Mouse (Mus musculus) heart, postnatal 0 days (tissue): ENCODE results near the gene Acadsb. TPM values are rescaled to one million over a fixed set of nuclear protein-coding genes. Genes with fewer than 3 reads are reported as not detected.
A peak's percentile ranks its signal among the peaks of the same experiment; 100 is the strongest.

Experiments used
- ATAC-seq: fragments of 200-750 bp; cut with Nextera tagmentation; 2 replicates; pipeline ENCODE4 v1.8.0; 2017; ENCODE audit warnings: low read depth, moderate number of reproducible peaks, moderate library complexity; ENCODE audit not compliant: insufficient read depth
- DNase-seq: peaks from one replicate; pipeline ENCODE4 v3.0.0-alpha.2; 2016; ENCODE audit warnings: low spot score
- H3K27ac ChIP-seq: fragments of 300-500 bp; sonication (generic); 2 replicates; pipeline ENCODE4 v1.5.1; 2014; ENCODE audit warnings: low read depth, mild to moderate bottlenecking
- H3K27me3 ChIP-seq: fragments of 300-500 bp; sonication (generic); 2 replicates; pipeline ENCODE4 v1.6.1; 2014; ENCODE audit warnings: low read length, mixed read lengths; ENCODE audit not compliant: control insufficient read depth, insufficient read depth
- H3K36me3 ChIP-seq: fragments of 300-500 bp; sonication (generic); replicated peaks from 2 replicates; pipeline ENCODE4 v1.6.1; 2014; ENCODE audit warnings: low read length, mixed read lengths; ENCODE audit not compliant: control insufficient read depth, insufficient read depth
- H3K4me1 ChIP-seq: fragments of 300-500 bp; sonication (generic); 2 replicates; pipeline ENCODE4 v1.6.1; 2014; ENCODE audit warnings: antibody characterized with exemption; ENCODE audit not compliant: control insufficient read depth, insufficient read depth
- H3K4me2 ChIP-seq: fragments of 300-500 bp; sonication (generic); 2 replicates; pipeline ENCODE4 v1.6.1; 2014; ENCODE audit warnings: low read depth, mild to moderate bottlenecking, low read length, moderate library complexity
- H3K4me3 ChIP-seq: fragments of 300-500 bp; sonication (generic); 2 replicates; pipeline ENCODE4 v1.5.1; 2014; ENCODE audit warnings: low read depth, low read length
- H3K9ac ChIP-seq: fragments of 300-500 bp; sonication (generic); replicated peaks from 2 replicates; pipeline ENCODE4 v1.6.1; 2014; ENCODE audit warnings: low read depth, low read length, mixed read lengths
- H3K9me3 ChIP-seq: fragments of 300-500 bp; sonication (generic); replicated peaks from 2 replicates; pipeline ENCODE4 v1.6.1; 2016; ENCODE audit warnings: low read length; ENCODE audit not compliant: control insufficient read depth
- CTCF ChIP-seq: IDR thresholded peaks from 2 replicates; pipeline ENCODE4 v1.5.1; 2016; ENCODE audit warnings: antibody characterized with exemption, control low read depth, low read depth
- EP300 ChIP-seq: IDR thresholded peaks from 2 replicates; pipeline ENCODE4 v1.6.1; 2016; ENCODE audit warnings: antibody characterized with exemption, low read depth
- WGBS: fragments of 180-500 bp; shearing (Covaris S2); extraction: QIAGEN DNeasy Blood & Tissue Kit; methylation state at CpG from one replicate; pipeline ENCODE4 v1.1.7; 2014; 5-methylcytosine and 5-hydroxymethylcytosine counted together
- polyA plus RNA-seq: library from polyadenylated mRNA; unstranded; fragments of >200 nt; fragmentation: Nextera tagmentation; extraction: Ambion mirVana; gene quantifications from 2 replicates; pipeline ENCODE4 v1.2.1, GENCODE M21; 2015
- total RNA-seq: library from RNA; depleted of rRNA; stranded (reverse); fragments of >200 nt; gene quantifications from 2 replicates; pipeline ENCODE4 v1.2.3, GENCODE M21; 2014; ENCODE audit warnings: low replicate concordance; rRNA removed

The Acadsb gene
- total and polyA plus RNA-seq, 2 experiments from 2014 or later: 32.5 to 83.9 TPM

DNA sequence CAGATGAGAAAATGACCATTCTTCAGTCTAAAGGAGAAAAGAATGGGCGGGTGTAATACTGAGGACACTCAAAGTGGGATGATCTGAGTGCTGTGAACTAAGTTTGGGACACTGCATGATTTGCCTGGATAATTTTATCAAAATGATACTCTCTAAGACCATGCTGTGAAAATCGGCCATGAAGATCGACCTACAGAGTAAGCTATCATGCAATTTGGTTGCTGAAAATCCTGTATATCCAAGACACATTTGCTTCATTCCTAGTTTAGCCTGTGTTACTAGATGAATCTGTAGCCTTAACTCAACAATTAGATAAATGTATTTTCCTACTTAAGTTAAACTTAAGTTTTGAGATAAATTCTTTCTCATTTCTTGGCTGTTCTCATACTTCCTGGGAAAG, 56.9 kb downstream of the Acadsb start:
- TF ChIP-seq CTCF: no peak
- TF ChIP-seq EP300: no peak
- Histone ChIP-seq H3K4me3 (no peak overlapping the region), H3K36me3 (no peaks in the 10 kb centered on the region), H3K4me1 (no peaks in the 10 kb centered on the region), H3K9ac (no peak overlapping the region), H3K4me2 (no peak overlapping the region), H3K27ac (no peak overlapping the region), H3K27me3 (no peaks in the 10 kb centered on the region), H3K9me3 (no peaks in the 10 kb centered on the region)
- 62% methylated on average over 3 of the region's 3 CpGs for WGBS
- ATAC-seq (no peak), DNase-seq (no peak)

GRCm38 (mm10) chr7:131469506-131469905, 59.1 kb downstream of the Acadsb start:
- Histone ChIP-seq H3K27ac (no peak overlapping the region), H3K4me1 (no peaks in the 10 kb centered on the region), H3K27me3 (no peaks in the 10 kb centered on the region), H3K36me3 (no peaks in the 10 kb centered on the region), H3K9me3 (no peaks in the 10 kb centered on the region), H3K9ac (no peak overlapping the region), H3K4me2 (no peak overlapping the region), H3K4me3 (no peak overlapping the region)
- ATAC-seq: no peak
- DNase-seq: no peak
- no peak for TF ChIP-seq EP300
- 0 out of 2 replicates have a peak, but pooled peaks have one; percentile 1 for TF ChIP-seq CTCF
- 59% methylated on average over 3 of the region's 3 CpGs for WGBS

DNA sequence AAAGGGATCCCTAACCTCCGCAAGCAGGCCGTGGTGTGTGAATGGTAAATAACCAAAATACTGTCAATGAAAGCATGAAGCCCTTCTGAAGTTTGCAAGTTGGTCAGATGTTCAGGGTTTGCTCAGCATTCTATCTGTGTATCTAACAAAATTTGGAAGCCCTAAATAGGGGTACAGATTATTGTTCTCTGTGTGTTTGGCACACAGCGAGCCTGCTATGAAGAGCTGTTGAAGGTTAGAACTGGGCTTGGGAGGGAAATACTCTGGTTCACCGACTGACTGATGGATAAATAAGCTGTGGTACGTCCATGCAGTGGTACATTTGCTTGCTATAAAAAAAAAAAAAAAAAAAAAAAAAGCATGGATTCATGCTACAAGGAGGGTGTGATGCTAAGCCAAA, 61.1 kb downstream of the Acadsb start:
- no peak for ATAC-seq
- no peaks in the 10 kb centered on the region for H3K27me3 ChIP-seq
- WGBS: 81% methylated on average over 5 of the region's 5 CpGs
- no peaks in the 10 kb centered on the region for H3K36me3 ChIP-seq
- H3K4me3 ChIP-seq: no peak overlapping the region
- no peak overlapping the region for H3K4me2 ChIP-seq
- H3K27ac ChIP-seq: no peak overlapping the region
- TF ChIP-seq CTCF (no peak), EP300 (no peak)
- no peaks in the 10 kb centered on the region for H3K9me3 ChIP-seq
- DNase-seq: no peak
- H3K9ac ChIP-seq: no peak overlapping the region
- no peaks in the 10 kb centered on the region for H3K4me1 ChIP-seq

DNA sequence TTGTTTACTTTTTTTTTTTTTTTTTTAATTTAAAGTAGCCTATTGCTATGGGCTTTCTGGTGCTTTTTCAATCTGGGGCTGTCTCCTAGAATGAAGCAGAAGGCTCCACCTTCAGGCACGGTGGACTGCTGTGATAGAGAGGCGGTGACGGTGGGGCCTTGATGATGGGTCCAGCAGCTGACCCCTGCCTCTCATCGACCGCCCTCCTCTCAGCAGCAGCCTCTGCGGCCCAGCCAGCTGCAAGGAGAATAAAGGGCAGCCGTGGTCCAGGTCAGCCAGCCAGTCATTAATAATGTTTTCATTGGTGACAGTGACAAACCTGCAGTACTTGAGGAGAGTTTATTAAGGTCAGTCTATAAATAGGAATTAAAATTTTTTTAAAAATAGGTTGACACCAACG, 66.7 kb downstream of the Acadsb start:
- ATAC-seq (no peak), DNase-seq (no peak)
- Histone ChIP-seq H3K27ac (no peak overlapping the region), H3K27me3 (no peaks in the 10 kb centered on the region), H3K9me3 (no peaks in the 10 kb centered on the region), H3K36me3 (no peaks in the 10 kb centered on the region), H3K9ac (no peak overlapping the region), H3K4me3 (no peak overlapping the region), H3K4me2 (no peak overlapping the region), H3K4me1 (no peaks in the 10 kb centered on the region)
- 44% methylated on average over 8 of the region's 8 CpGs for WGBS
- no peak for TF ChIP-seq EP300
- TF ChIP-seq CTCF: no peak

- DNase-seq (no peak), ATAC-seq (no peak)
- WGBS: 86% methylated on average over 5 of the region's 5 CpGs
- H3K27ac ChIP-seq: no peak overlapping the region
- no peak overlapping the region for H3K9ac ChIP-seq
- no peaks in the 10 kb centered on the region for H3K9me3 ChIP-seq
- TF ChIP-seq EP300 (no peak), CTCF (no peak)
- H3K4me1 ChIP-seq: no peaks in the 10 kb centered on the region
- H3K4me3 ChIP-seq: no peak overlapping the region
- no peak overlapping the region for H3K4me2 ChIP-seq
- no peaks in the 10 kb centered on the region for H3K27me3 ChIP-seq
- no peaks in the 10 kb centered on the region for H3K36me3 ChIP-seq
These were observed 68.0 kb downstream of the Acadsb start for GRCm38 (mm10) chr7:131478403-131478802.

Other genes with a start within 250 kb of the Acadsb start
- gene 5430419D17Rik, start 236.2 kb upstream of the Acadsb start, total RNA-seq: 0.89 and 0.95 TPM in 2 replicates
- gene 5430419D17Rik, start 236.2 kb upstream of the Acadsb start, polyA plus RNA-seq: 0.37 and 0.59 TPM in 2 replicates
- 0.84 and 3.4 TPM in 2 replicates for gene Cuzd1, start 88.3 kb upstream of the Acadsb start, total RNA-seq
- 0.60 and 0.65 TPM in 2 replicates for gene Cuzd1, start 88.3 kb upstream of the Acadsb start, polyA plus RNA-seq
- not detected in 2 replicates for gene Fam24b, start 81.1 kb upstream of the Acadsb start, total RNA-seq
- gene Fam24b, start 81.1 kb upstream of the Acadsb start, polyA plus RNA-seq: 0.18 TPM in 1 of 2 replicates, not detected in the other
- gene Fam24a, start 76.7 kb upstream of the Acadsb start, total RNA-seq: not detected in 2 replicates
- gene Fam24a, start 76.7 kb upstream of the Acadsb start, polyA plus RNA-seq: not detected in 2 replicates
- gene 2310057M21Rik, start 47.8 kb upstream of the Acadsb start, total RNA-seq: 4.2 and 6.3 TPM in 2 replicates
- gene 2310057M21Rik, start 47.8 kb upstream of the Acadsb start, polyA plus RNA-seq: 13.6 and 15.0 TPM in 2 replicates
- gene Pstk, start 39.5 kb upstream of the Acadsb start, total RNA-seq: 75.0 and 82.2 TPM in 2 replicates
- gene Pstk, start 39.5 kb upstream of the Acadsb start, polyA plus RNA-seq: 124 and 126 TPM in 2 replicates
- gene Ikzf5, start 80 bp upstream of the Acadsb start, total RNA-seq: 9.5 and 12.2 TPM in 2 replicates
- 7.2 and 7.3 TPM in 2 replicates for gene Ikzf5, start 80 bp upstream of the Acadsb start, polyA plus RNA-seq
- not detected in 2 replicates for gene Hmx3, start 132.3 kb downstream of the Acadsb start, total RNA-seq
- not detected in 2 replicates for gene Hmx3, start 132.3 kb downstream of the Acadsb start, polyA plus RNA-seq
- gene Hmx2, start 138.2 kb downstream of the Acadsb start, total RNA-seq: not detected in 2 replicates
- not detected in 2 replicates for gene Hmx2, start 138.2 kb downstream of the Acadsb start, polyA plus RNA-seq
- gene Bub3, start 149.6 kb downstream of the Acadsb start, total RNA-seq: 75.8 and 89.9 TPM in 2 replicates
- gene Bub3, start 149.6 kb downstream of the Acadsb start, polyA plus RNA-seq: 67.6 and 70.5 TPM in 2 replicates